Mouse (Mus musculus) heart, adult 2 months (tissue): Measurements from ENCODE around the gene Lmntd1.

Source experiments
- CTCF ChIP-seq: fragments of 200-600 bp; IDR thresholded peaks from 2 replicates; pipeline ENCODE4 v1.8.1; 2022; ENCODE audit warnings: antibody characterized with exemption, mild to moderate bottlenecking, moderate library complexity
- EP300 ChIP-seq: fragments of 200-500 bp; IDR thresholded peaks from 2 replicates; pipeline ENCODE4 v1.6.1; 2011; ENCODE audit warnings: low read depth, low read length, control low read depth; ENCODE audit not compliant: insufficient read depth
- POLR2A ChIP-seq: fragments of 200-500 bp; IDR thresholded peaks from 2 replicates; pipeline ENCODE4 v1.6.1; 2011; ENCODE audit warnings: mild to moderate bottlenecking, low read depth, low read length, control low read depth; ENCODE audit not compliant: insufficient read depth

DNA sequence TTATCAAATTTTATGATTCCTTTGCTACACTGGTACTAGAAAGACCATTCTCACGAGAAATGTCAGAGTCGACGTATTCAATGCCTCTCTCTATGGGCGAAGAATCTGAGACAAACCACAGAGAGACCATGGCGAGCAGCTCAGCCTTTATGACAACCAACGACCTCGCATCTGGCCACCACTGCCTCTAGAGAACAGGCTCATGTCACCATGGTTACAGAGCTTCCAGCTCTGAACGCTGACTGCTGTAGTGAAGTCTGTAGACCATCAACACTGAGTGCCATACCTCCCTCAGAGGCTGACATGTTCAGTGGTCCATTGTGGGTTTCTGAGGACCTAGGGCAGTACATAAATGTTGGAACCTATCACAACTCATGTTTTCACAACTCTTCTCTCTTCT is 180.2 kb downstream of the Lmntd1 start:
- TF ChIP-seq CTCF, result no peak
- no peak for TF ChIP-seq EP300
- TF ChIP-seq POLR2A, result no peak
